Mouse (Mus musculus) C2C12 (cell line): Measurements from ENCODE around the gene G0s2.

Source experiments
- CEBPB ChIP-seq: IDR thresholded peaks from one replicate; pipeline ENCODE4 v1.6.1; 2011; ENCODE audit warnings: low read depth, mild to moderate bottlenecking, control low read depth, moderate library complexity
- MAX ChIP-seq: IDR thresholded peaks from one replicate; pipeline ENCODE4 v1.6.1; 2011; ENCODE audit warnings: mild to moderate bottlenecking, control low read depth

DNA sequence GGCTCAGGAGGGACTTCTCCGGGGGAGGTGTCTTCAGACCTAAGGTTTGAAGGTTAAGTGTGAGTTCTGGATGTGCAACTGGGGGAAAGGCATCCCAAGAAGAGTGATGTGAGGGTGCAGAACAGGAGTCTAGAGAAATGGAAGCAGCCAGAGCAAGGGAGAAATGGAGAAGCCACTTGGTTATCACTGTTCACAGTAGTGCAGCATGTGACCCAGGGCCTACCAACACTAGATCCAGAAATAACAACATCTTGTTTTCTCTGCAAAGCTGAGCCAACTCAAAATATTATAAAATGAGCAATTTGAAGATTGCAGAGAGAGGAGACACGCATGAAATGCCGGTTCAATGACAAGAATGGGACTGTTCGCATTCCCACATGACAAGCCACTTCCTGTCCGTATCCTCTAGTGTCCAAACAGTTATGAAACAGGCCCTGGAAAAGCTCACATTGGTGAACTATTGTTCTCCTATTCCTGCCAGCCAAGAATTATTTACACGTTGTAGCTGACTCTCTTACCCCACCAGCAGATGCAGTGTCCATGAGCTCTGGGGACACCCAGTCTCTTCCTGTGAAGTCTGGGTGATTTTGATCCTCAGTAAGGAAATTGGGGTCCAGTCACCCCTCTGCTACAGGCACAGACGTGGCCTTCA, 11.0 kb downstream of the G0s2 start:
- TF ChIP-seq MAX (no peak), CEBPB (no peak)
